Mouse (Mus musculus) liver (tissue): ENCODE measurements around the gene Dennd1b.

Source experiments
- DNase-seq: peaks from one replicate; pipeline ENCODE4 v3.0.0-alpha.2; 2020; ENCODE audit warnings: mixed read lengths

Dennd1b gene

DNA sequence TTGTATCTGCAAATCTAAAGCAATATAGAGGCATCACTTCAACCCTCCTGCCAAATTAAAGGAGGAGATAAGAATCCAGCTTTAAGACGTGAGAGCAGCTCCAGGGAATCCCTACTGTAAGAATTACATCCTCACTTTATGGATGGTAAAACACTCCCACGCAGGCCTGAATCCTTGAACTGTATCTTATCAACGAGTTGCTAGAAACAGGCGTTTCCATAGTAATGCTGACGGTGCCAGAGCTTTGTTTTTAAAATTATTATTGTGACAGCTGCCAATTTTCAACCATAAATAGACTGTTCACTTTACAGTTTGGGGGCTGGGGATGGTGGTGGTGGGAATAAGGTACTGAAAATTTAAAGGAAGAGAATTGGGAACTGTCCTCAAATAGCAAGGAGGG, 239.8 kb downstream of the Dennd1b start:
- DNase-seq = no peak

DNA sequence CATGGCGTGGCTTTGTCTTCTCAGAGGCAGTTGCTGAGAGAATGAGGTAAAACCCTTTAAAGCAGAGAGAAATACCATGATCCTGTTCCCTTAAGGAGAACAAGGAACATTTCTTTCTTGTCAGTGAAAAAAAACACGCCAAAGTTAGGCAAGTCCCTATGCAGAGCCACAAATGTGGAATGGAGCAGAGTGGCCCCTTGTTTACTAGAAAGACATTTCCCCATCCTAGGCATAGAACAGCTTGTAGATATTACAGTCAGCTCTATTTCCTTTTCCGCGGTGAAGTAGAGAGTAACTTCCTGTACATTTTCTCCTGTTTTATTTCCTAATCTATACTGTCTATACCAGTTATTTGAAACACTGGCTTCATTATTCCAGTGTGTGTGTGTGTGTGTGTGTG, 243.0 kb downstream of the Dennd1b start:
- no peak for DNase-seq

DNA sequence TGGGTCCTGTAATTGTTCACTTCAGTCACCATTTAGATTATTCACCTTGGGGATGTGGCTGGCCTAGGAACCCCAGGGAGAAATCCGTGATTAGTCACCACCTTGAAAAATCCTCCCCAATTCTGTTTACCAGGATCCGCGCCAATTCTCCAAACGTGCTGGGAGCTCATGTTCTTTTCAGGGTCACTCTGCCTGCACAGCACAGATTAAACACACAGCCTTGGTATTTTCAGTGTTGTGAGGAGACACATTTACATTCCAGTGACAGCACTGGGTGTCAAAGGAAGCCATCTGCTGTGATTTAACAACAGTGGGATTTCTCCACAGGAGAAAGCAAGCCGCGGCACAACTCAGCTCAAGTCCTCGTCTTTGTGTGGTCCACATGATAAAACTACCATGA, 246.6 kb downstream of the Dennd1b start:
- no peak for DNase-seq

GRCm38 (mm10) chr1:139210505-139210904, 247.3 kb downstream of the Dennd1b start:
- DNase-seq = no peak

DNA sequence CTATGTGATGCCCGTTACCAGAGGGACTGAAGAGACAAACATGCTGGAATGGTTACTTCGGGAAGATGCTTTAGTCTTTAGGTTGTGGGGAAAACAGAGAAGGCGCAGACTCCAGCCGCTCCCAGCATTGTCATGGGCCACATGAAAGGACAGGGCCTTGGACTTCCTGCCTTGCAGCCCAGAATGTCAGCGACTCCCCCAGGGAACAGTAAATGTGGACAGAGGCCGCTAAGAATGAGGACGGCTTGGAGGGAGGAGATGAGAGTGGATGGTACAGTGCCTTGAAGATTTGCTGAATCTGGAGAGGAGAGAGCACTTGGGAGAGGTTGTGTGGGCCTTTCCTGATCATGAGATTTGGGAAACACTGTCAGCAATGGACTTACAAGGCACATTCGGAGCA, 252.1 kb downstream of the Dennd1b start:
- DNase-seq = no peak

GRCm38 (mm10) chr1:139223804-139224203, 260.6 kb downstream of the Dennd1b start:
- DNase-seq = no peak

DNA sequence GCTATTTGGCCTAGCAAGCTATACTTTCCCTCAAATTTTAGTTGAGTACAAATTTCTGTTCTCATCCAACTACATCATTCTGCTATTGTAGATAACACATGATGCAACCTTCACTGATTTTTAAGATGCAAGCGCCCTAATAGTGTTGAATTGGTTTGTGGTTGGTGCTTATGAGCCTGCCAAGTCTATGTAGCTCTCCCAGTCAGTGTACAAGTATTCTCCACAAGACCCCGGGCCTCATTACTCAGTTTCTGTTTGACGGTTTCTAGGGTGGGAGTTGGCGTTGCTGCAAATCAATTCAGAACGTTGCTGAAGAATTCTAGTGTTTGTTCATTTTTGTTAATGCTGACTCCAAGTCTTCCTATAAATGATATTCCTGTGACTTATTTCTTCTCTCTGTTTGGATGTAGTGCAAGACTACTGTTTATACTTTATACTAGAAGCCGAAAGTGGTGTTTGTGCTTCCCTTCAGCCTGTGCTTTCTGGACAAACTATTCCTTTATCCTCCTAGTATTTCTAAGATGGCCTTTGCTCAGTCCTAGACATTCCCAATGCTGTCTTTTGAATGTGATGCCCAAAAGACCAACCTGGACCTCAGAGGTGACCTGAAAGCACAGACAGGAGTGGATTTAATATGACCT, 261.2 kb downstream of the Dennd1b start:
- no peak for DNase-seq
